Mouse (Mus musculus) hindbrain, embryonic 11.5 days (tissue): ENCODE measurements at regions not wholly inside any gene's neighbourhood (a gene's known extent, or its start where the extent isn't known, plus 50 kb on each side); places are given as distances from the start of the nearest gene placed in this dataset.

Source experiments
- ATAC-seq: fragments of 200-750 bp; cut with Nextera tagmentation; 2 replicates; pipeline ENCODE4 v1.8.0; 2017; ENCODE audit warnings: mild to moderate bottlenecking, moderate TSS enrichment, moderate library complexity; ENCODE audit not compliant: low FRiP score
- DNase-seq: peaks from one replicate; pipeline ENCODE4 v3.0.0-alpha.2; 2015; ENCODE audit warnings: low spot score
- H3K27ac ChIP-seq: fragments of 300-500 bp; sonication (generic); 2 replicates; pipeline ENCODE4 v1.5.1; 2014; ENCODE audit warnings: mild to moderate bottlenecking, low read depth, low read length
- H3K27me3 ChIP-seq: fragments of 300-500 bp; sonication (generic); 2 replicates; pipeline ENCODE4 v1.6.1; 2014; ENCODE audit warnings: mild to moderate bottlenecking, low read length, moderate library complexity, mixed read lengths; ENCODE audit not compliant: control insufficient read depth, insufficient read depth
- H3K36me3 ChIP-seq: fragments of 300-500 bp; sonication (generic); 2 replicates; pipeline ENCODE4 v1.6.1; 2014; ENCODE audit warnings: mild to moderate bottlenecking, low read length, moderate library complexity, mixed read lengths; ENCODE audit not compliant: control insufficient read depth, insufficient read depth
- H3K4me1 ChIP-seq: fragments of 300-500 bp; sonication (generic); replicated peaks from 2 replicates; pipeline ENCODE4 v1.6.1; 2014; ENCODE audit warnings: low read length, mixed read lengths; ENCODE audit not compliant: control insufficient read depth, insufficient read depth
- H3K4me2 ChIP-seq: fragments of 300-500 bp; sonication (generic); replicated peaks from 2 replicates; pipeline ENCODE4 v1.6.1; 2014; ENCODE audit warnings: mild to moderate bottlenecking, low read depth, low read length
- H3K4me3 ChIP-seq: fragments of 300-500 bp; sonication (generic); 2 replicates; pipeline ENCODE4 v1.5.1; 2014; ENCODE audit warnings: low read depth, low read length
- H3K9ac ChIP-seq: fragments of 300-500 bp; sonication (generic); 2 replicates; pipeline ENCODE4 v1.6.1; 2014; ENCODE audit warnings: low read depth, low read length
- H3K9me3 ChIP-seq: fragments of 300-500 bp; sonication (generic); 2 replicates; pipeline ENCODE4 v1.6.1; 2016; ENCODE audit warnings: low read length; ENCODE audit not compliant: control insufficient read depth
- whole genome bisulfite sequencing: fragments of 180-500 bp; shearing (Covaris S2); extraction: QIAGEN DNeasy Blood & Tissue Kit; methylation state at CpG from one replicate; pipeline ENCODE4 v1.1.7; 2014; 5-methylcytosine and 5-hydroxymethylcytosine counted together

- Histone ChIP-seq H3K36me3 (no peaks in the 10 kb centered on the region), H3K4me1 (no peaks in the 10 kb centered on the region), H3K9ac (no peak overlapping the region), H3K9me3 (no peaks in the 10 kb centered on the region), H3K27ac (no peak overlapping the region), H3K4me2 (no peak overlapping the region), H3K4me3 (no peak overlapping the region), H3K27me3 (no peaks in the 10 kb centered on the region)
- DNase-seq (no peak), ATAC-seq (no peak)
- WGBS = 62% methylated on average over 11 of the region's 11 CpGs
Observed at GRCm38 (mm10) chr1:42527746-42528476, 167.7 kb upstream of the Pou3f3 start.

GRCm38 (mm10) chr1:42532908-42533307 lies 162.7 kb upstream of the Pou3f3 start:
- Histone ChIP-seq H3K36me3 (no peaks in the 10 kb centered on the region), H3K27ac (no peak overlapping the region), H3K9ac (no peak overlapping the region), H3K4me3 (no peak overlapping the region), H3K27me3 (no peaks in the 10 kb centered on the region), H3K4me2 (no peak overlapping the region), H3K4me1 (no peaks in the 10 kb centered on the region), H3K9me3 (no peaks in the 10 kb centered on the region)
- ATAC-seq = no peak
- DNase-seq = no peak
- WGBS = 73% methylated on average over 6 of the region's 6 CpGs

GRCm38 (mm10) chr1:42539066-42539539 lies 156.5 kb upstream of the Pou3f3 start:
- WGBS = 36% methylated on average over 18 of the region's 18 CpGs
- peak overlapping the region; percentile 24 for H3K4me2 ChIP-seq
- H3K27me3 ChIP-seq = no peaks in the 10 kb centered on the region
- H3K9ac ChIP-seq = no peak overlapping the region
- no peak overlapping the region for H3K4me3 ChIP-seq
- no peaks in the 10 kb centered on the region for H3K9me3 ChIP-seq
- H3K36me3 ChIP-seq = no peaks in the 10 kb centered on the region
- peaks cover 6% of the 10 kb centered on the region for H3K4me1 ChIP-seq
- peak; percentile 70 for ATAC-seq
- peak overlapping the region; percentile 14 for H3K27ac ChIP-seq
- peak; percentile 43 for DNase-seq

GRCm38 (mm10) chr1:42539541-42540520 lies 155.7 kb upstream of the Pou3f3 start:
- peak overlapping the region; percentile 24 for H3K4me2 ChIP-seq
- no peak overlapping the region for H3K4me3 ChIP-seq
- DNase-seq = peak; percentile 58
- no peak overlapping the region for H3K9ac ChIP-seq
- H3K9me3 ChIP-seq = no peaks in the 10 kb centered on the region
- no peaks in the 10 kb centered on the region for H3K27me3 ChIP-seq
- ATAC-seq = peak; percentile 61
- WGBS = 46% methylated on average over 26 of the region's 26 CpGs
- peak overlapping the region; percentile 14; the same call in 1 of the 2 replicates for H3K27ac ChIP-seq
- no peaks in the 10 kb centered on the region for H3K36me3 ChIP-seq
- H3K4me1 ChIP-seq = peaks cover 6% of the 10 kb centered on the region

- peaks cover 6% of the 10 kb centered on the region for H3K4me1 ChIP-seq
Observed at GRCm38 (mm10) chr1:42541991-42542390, 153.6 kb upstream of the Pou3f3 start.

GRCm38 (mm10) chr1:42542846-42543549 lies 152.6 kb upstream of the Pou3f3 start:
- ATAC-seq (no peak), DNase-seq (no peak)
- Histone ChIP-seq H3K9ac (no peak overlapping the region), H3K4me1 (peaks cover 6% of the 10 kb centered on the region), H3K9me3 (no peaks in the 10 kb centered on the region), H3K4me2 (no peak overlapping the region), H3K36me3 (no peaks in the 10 kb centered on the region), H3K4me3 (no peak overlapping the region), H3K27me3 (no peaks in the 10 kb centered on the region), H3K27ac (no peak overlapping the region)
- 42% methylated on average over 15 of the region's 15 CpGs for WGBS

More at GRCm38 (mm10) chr1:42541991-42542390, 153.6 kb upstream of the Pou3f3 start:
- H3K36me3 ChIP-seq = no peaks in the 10 kb centered on the region
- H3K9me3 ChIP-seq = no peaks in the 10 kb centered on the region
- ATAC-seq (no peak), DNase-seq (no peak)
- H3K4me3 ChIP-seq = no peak overlapping the region
- no peak overlapping the region for H3K9ac ChIP-seq
- no peak overlapping the region for H3K4me2 ChIP-seq
- WGBS = 80% methylated on average over 4 of the region's 4 CpGs
- H3K27me3 ChIP-seq = no peaks in the 10 kb centered on the region
- no peak overlapping the region for H3K27ac ChIP-seq

GRCm38 (mm10) chr1:42546879-42547278 lies 148.7 kb upstream of the Pou3f3 start:
- 88% methylated on average over 3 of the region's 3 CpGs for WGBS
- no peak overlapping the region for H3K4me3 ChIP-seq
- H3K9me3 ChIP-seq = no peaks in the 10 kb centered on the region
- H3K27ac ChIP-seq = no peak overlapping the region
- no peaks in the 10 kb centered on the region for H3K36me3 ChIP-seq
- DNase-seq = no peak
- ATAC-seq = no peak
- H3K9ac ChIP-seq = no peak overlapping the region
- H3K4me1 ChIP-seq = no peaks in the 10 kb centered on the region
- H3K27me3 ChIP-seq = no peaks in the 10 kb centered on the region
- no peak overlapping the region for H3K4me2 ChIP-seq

GRCm38 (mm10) chr1:42557301-42557700 lies 138.3 kb upstream of the Pou3f3 start:
- Histone ChIP-seq H3K27me3 (no peaks in the 10 kb centered on the region), H3K27ac (no peak overlapping the region), H3K4me1 (no peaks in the 10 kb centered on the region), H3K9me3 (no peaks in the 10 kb centered on the region), H3K4me2 (no peak overlapping the region), H3K36me3 (no peaks in the 10 kb centered on the region), H3K9ac (no peak overlapping the region), H3K4me3 (no peak overlapping the region)
- ATAC-seq = no peak
- 90% methylated on average over 2 of the region's 2 CpGs for WGBS
- no peak for DNase-seq
